Mouse (Mus musculus) brain, embryonic 14.5 days (tissue): Measurements from ENCODE around the gene Lingo1.

ENCODE experiments used
- CTCF ChIP-seq: fragments of 200-500 bp; IDR thresholded peaks from 2 replicates; pipeline ENCODE4 v1.5.1; 2012; ENCODE audit warnings: inconsistent platforms, mild to moderate bottlenecking, moderate library complexity, borderline replicate concordance; ENCODE audit not compliant: insufficient read depth, insufficient read length; ENCODE audit errors: extremely low read depth
- POLR2A ChIP-seq: fragments of 200-500 bp; IDR thresholded peaks from 2 replicates; pipeline ENCODE4 v1.6.1; 2012; ENCODE audit warnings: mild to moderate bottlenecking, inconsistent platforms, borderline replicate concordance; ENCODE audit not compliant: poor library complexity, insufficient read depth, insufficient read length, severe bottlenecking; ENCODE audit errors: extremely low read depth

DNA sequence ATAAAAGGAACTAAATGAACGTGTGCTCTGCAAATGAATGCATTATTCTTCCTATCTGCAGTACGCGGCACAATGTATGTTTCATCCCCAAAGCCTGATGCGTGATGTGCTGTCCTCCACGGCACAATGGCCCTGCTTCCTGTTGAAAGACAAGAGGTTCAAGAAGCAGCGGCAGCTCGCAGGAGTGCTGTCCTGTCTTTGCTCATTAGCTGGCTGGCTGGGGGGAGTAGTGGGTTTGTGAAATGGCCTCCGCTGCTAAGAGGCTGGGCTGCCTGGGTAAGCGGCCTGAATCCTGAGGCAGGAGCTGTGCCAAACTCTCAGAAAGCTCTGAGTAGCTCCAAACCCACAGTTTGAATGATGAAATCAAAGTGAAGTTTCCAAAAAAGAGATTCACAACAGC is 31.9 kb upstream of the Lingo1 start:
- TF ChIP-seq POLR2A, result no peak
- TF ChIP-seq CTCF, result no peak
